Comparison of ENCODE assay signal across 12 mouse cellular contexts in the genomic region with DNA sequence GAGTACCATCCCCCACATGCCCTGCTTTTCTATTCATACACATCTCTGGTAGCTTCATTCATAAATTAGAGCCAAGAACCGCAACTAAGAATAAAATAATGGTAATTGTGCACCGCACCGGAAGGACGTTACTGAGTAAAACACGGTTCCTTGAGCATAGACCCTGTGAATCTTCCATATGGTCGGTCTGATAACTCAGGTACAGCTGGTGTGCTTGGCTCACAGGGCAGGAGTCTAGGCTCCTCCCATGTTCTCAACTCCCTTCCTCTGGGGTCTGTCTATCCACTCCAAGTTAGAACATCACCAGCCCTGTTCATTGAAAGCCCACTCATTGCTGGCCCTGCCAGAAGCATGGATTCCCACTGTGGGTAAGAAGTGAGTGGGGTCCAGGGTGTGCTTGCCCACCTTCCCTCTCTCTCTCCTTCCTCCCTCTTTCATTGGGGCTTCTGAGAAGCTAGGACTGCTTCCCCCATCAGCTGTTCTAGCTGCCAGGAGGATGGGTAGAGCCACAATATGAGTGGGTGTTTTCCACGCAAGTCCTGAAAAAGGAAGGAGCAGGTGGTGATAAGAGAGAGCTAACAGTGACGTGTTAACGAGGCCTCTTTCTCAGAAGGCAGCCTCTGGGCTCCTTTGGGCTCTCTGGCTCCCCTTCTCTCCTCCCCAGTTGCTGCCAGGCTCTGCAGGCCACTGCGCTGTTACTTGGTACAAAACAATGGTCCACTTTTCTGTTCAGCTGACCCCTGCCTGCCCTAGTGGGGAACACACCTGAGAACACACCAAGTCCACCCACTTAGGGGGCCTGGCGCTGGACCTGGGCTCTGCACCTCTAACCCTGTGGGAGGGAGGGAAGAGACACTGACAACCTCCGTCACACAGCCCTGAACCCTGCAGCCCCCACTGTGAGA. TPM values are rescaled to one million over a fixed set of nuclear protein-coding genes. Genes with fewer than 3 reads are reported as not detected.
DNase-seq lines count a peak whose midpoint lies in the region; ATAC-seq and TF ChIP-seq lines count a peak whose summit lies in the region.
"Had no signal": no experiment of that assay in that cellular context is flagged by ENCODE, and none has a peak within 500 bp of the region (broad histone marks: within the 10 kb centered on the region; RNA-seq: fewer than 3 reads in every experiment).

No protein-coding gene starts in this region.

- TF ChIP-seq CTCF in stomach, postnatal 0 days (IDR thresholded peaks at IDR 0.05; ENCODE audit: low read depth), result no peak

- H3K4me3 ChIP-seq in heart, embryonic 14.5 days (ENCODE audit: control insufficient read depth in 1 of 2, insufficient read depth in 1 of 2, low read depth in 1 of 2, low read length in 2 of 2), result no peak overlapping the region
- no peak overlapping the region for H3K4me3 ChIP-seq in stomach, postnatal 0 days (ENCODE audit: low read depth, low read length)
- H3K4me3 ChIP-seq: midbrain, embryonic 15.5 days; neural tube, embryonic 15.5 days had no signal

- H3K36me3 ChIP-seq in heart, embryonic 14.5 days (ENCODE audit: control insufficient read depth, insufficient read depth, low read length), result peaks cover 23% of the 10 kb centered on the region
- H3K36me3 ChIP-seq in stomach, postnatal 0 days (ENCODE audit: control insufficient read depth, insufficient read depth, low read length), result no peaks in the 10 kb centered on the region; the same call in 1 of the 2 replicates
- H3K36me3 ChIP-seq: midbrain, embryonic 15.5 days had no signal

- peak overlapping the region in 1 of 2 experiments; percentile 68; a peak in 1 of 4 replicates for H3K27ac ChIP-seq in heart, embryonic 14.5 days (replicated peaks in 1 of 2; ENCODE audit: control insufficient read depth in 1 of 2, insufficient read depth in 1 of 2, low read depth in 2 of 2, low read length in 2 of 2)
- H3K27ac ChIP-seq in stomach, postnatal 0 days (replicated peaks), result peak overlapping the region; percentile 56
- H3K27ac ChIP-seq: midbrain, embryonic 15.5 days; neural tube, embryonic 15.5 days had no signal

- TF ChIP-seq EP300 in stomach, postnatal 0 days (optimal IDR thresholded peaks at IDR 0.05), result no peak

- no peaks in the 10 kb centered on the region for H3K27me3 ChIP-seq in heart, embryonic 14.5 days (ENCODE audit: control insufficient read depth, insufficient read depth, low read length)
- no peaks in the 10 kb centered on the region for H3K27me3 ChIP-seq in stomach, postnatal 0 days (ENCODE audit: control insufficient read depth, insufficient read depth, low read length)
- H3K27me3 ChIP-seq: midbrain, embryonic 15.5 days; neural tube, embryonic 15.5 days had no signal

- H3K4me2 ChIP-seq in heart, embryonic 14.5 days (ENCODE audit: low read length), result no peak overlapping the region
- H3K4me2 ChIP-seq in stomach, postnatal 0 days (replicated peaks; ENCODE audit: low read depth), result no peak overlapping the region
- H3K4me2 ChIP-seq: midbrain, embryonic 15.5 days; neural tube, embryonic 15.5 days had no signal

- H3K9me3 ChIP-seq in heart, embryonic 14.5 days (ENCODE audit: control insufficient read depth, low read length), result no peaks in the 10 kb centered on the region
- no peaks in the 10 kb centered on the region for H3K9me3 ChIP-seq in stomach, postnatal 0 days (ENCODE audit: control insufficient read depth, low read length)
- H3K9me3 ChIP-seq: midbrain, embryonic 15.5 days; neural tube, embryonic 15.5 days had no signal

- peak overlapping the region; percentile 44 for H3K9ac ChIP-seq in heart, embryonic 14.5 days (ENCODE audit: low read length)
- H3K9ac ChIP-seq in stomach, postnatal 0 days (ENCODE audit: low read length), result no peak overlapping the region; the same call in 1 of the 2 replicates
- H3K9ac ChIP-seq: midbrain, embryonic 15.5 days; neural tube, embryonic 15.5 days had no signal

- peak; percentile 39 to 42 for DNase-seq in cerebellum, postnatal 10 days
- DNase-seq in cerebellum, adult 9-11 months, result no peak
- no peak for DNase-seq in heart, postnatal 25 days (ENCODE audit: low spot score)
- peak; percentile 80 for DNase-seq in right cerebral cortex, adult 18-20 months
- DNase-seq in right cerebral cortex, postnatal 14 days, result no peak
- no peak for DNase-seq in stomach, postnatal 0 days (ENCODE audit: low spot score)
- no peak for DNase-seq in cerebellum, adult 9-10 months
- DNase-seq: layer of hippocampus, postnatal 36 days had no signal

- 73% methylated on average over 12 of the region's 12 CpGs for WGBS in heart, embryonic 14.5 days
- 78% methylated on average over 12 of the region's 12 CpGs for WGBS in stomach, postnatal 0 days

- H3K4me1 ChIP-seq in heart, embryonic 14.5 days (ENCODE audit: control insufficient read depth in 2 of 2, insufficient read depth in 2 of 2, low read length in 2 of 2), result peaks cover 51 to 71% of the 10 kb centered on the region in 2 experiments
- H3K4me1 ChIP-seq in stomach, postnatal 0 days (replicated peaks; ENCODE audit: control insufficient read depth, insufficient read depth), result 0 out of 2 replicates have a peak, but pooled peaks cover 4% of the 10 kb centered on the region
- H3K4me1 ChIP-seq: midbrain, embryonic 15.5 days had no signal

- intact Hi-C loops in heart, postnatal 25 days (cut with DNase I), result loop anchor here (2.0 kb wide), 1 partner anchor 27 kb away; no protein-coding TSS in a partner anchor

- no peak for ATAC-seq in heart, embryonic 14.5 days (ENCODE audit: insufficient number of reproducible peaks, insufficient read depth, low FRiP score, low read depth)
- ATAC-seq in stomach, postnatal 0 days (ENCODE audit: low FRiP score, low TSS enrichment), result 0 out of 2 replicates have a peak, but pooled peaks have one; percentile 19
- ATAC-seq: forebrain, embryonic 16.5 days; midbrain, embryonic 15.5 days had no signal

RNA-seq across cellular contexts. Expression of a gene that starts 14.1 kb away (rescaled TPM):
- polyA plus RNA-seq in heart, embryonic 14.5 days (2014; fragmentation: Nextera tagmentation; extraction: Ambion mirVana), result 30.2 and 36.9 TPM in 2 replicates
- 10 to 100 TPM; 44.8 to 66.4 TPM for total RNA-seq in heart, postnatal 25 days (2021)
- polyA plus RNA-seq in stomach, postnatal 0 days (2015; fragmentation: Nextera tagmentation; extraction: Ambion mirVana), result 27.7 and 33.1 TPM in 2 replicates

RNA-seq across cellular contexts. Expression of a gene that starts 14.7 kb away (rescaled TPM):
- polyA plus RNA-seq in heart, embryonic 14.5 days (2014; fragmentation: Nextera tagmentation; extraction: Ambion mirVana), result 120 and 121 TPM in 2 replicates
- total RNA-seq in heart, postnatal 25 days (2021), result 10 to 100 TPM; 54.2 to 58.4 TPM
- polyA plus RNA-seq in stomach, postnatal 0 days (2015; fragmentation: Nextera tagmentation; extraction: Ambion mirVana), result 64.2 and 65.5 TPM in 2 replicates

Comparison
In these comparisons a context has a peak if more than half of its experiments do, and no peak if none do; other contexts are left out.
1. DNase-seq: peak in cerebellum, postnatal 10 days (2 of 2) and right cerebral cortex, adult 18-20 months (single experiment); none in cerebellum, adult 9-11 months (single experiment), heart, postnatal 25 days (single experiment), right cerebral cortex, postnatal 14 days (single experiment), stomach, postnatal 0 days (single experiment) and cerebellum, adult 9-10 months (single experiment).